Mouse (Mus musculus): ENCODE measurements around the gene H2afv. TPM values are rescaled to one million over a fixed set of nuclear protein-coding genes. Genes with fewer than 3 reads are reported as not detected.
A peak's percentile ranks its signal among the peaks of the same experiment; 100 is the strongest.

The H2afv gene
- total and polyA plus RNA-seq, 2 experiments, result 30.9 to 35.8 TPM

GRCm38 (mm10) chr11:6445441-6445840 lies 1.2 kb upstream of the H2afv start:
- Histone ChIP-seq H3K27ac (replicated peaks; ENCODE audit: insufficient read depth, low read depth, low read length) (no peak overlapping the region), H3K9ac (ENCODE audit: low read depth, low read length) (no peak overlapping the region), H3K79me2 (ENCODE audit: control insufficient read depth, insufficient read depth, low read length) (peaks cover 4% of the 10 kb centered on the region; the same call in 1 of the 2 replicates), H3K4me3 (ENCODE audit: insufficient read depth, low read depth, low read length) (no peak overlapping the region), H3K27me3 (ENCODE audit: control insufficient read depth, insufficient read depth, low read length) (no peaks in the 10 kb centered on the region), H3K4me1 (ENCODE audit: control insufficient read depth, insufficient read depth, low read length) (peaks cover 7% of the 10 kb centered on the region), H3K36me3 (ENCODE audit: control insufficient read depth, insufficient read depth, low read length) (peaks cover 4% of the 10 kb centered on the region)
- DNase-seq (ENCODE audit: extremely low read depth, low read depth, low spot score), result no peak
- 82% methylated on average over 4 of the region's 4 CpGs for whole genome bisulfite sequencing
- TF ChIP-seq CTCF (IDR thresholded peaks at IDR 0.05; ENCODE audit: low read depth, low read length) (no peak), POLR2A (IDR thresholded peaks at IDR 0.05; ENCODE audit: extremely low read depth, insufficient read depth, low read length) (no peak)

DNA sequence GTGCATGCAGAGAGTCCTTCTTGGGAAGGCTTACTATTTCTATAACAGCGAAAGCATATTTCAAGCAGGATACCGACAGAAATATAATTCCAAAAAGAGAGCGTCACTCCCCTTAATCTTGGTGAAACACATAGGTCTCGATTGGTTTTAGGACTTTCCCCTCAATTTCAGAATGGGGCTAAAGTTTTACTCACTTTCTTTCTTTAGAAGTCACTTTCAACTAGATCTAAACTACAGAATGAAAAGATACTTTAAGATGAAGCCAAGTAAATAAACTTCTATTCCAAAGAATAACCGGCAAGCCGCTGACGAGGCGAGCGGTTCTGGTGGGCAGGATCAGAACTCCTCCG lies 541 bp downstream of the H2afv start:
- under 1% methylated on average over 10 of the region's 10 CpGs for WGBS
- Histone ChIP-seq H3K4me3 (ENCODE audit: insufficient read depth, low read depth, low read length) (peak overlapping the region; percentile 85), H3K4me1 (ENCODE audit: control insufficient read depth, insufficient read depth, low read length) (peaks cover 7% of the 10 kb centered on the region), H3K79me2 (ENCODE audit: control insufficient read depth, insufficient read depth, low read length) (peaks cover 8% of the 10 kb centered on the region; the same call in 1 of the 2 replicates), H3K27me3 (ENCODE audit: control insufficient read depth, insufficient read depth, low read length) (no peaks in the 10 kb centered on the region), H3K36me3 (ENCODE audit: control insufficient read depth, insufficient read depth, low read length) (peaks cover 4% of the 10 kb centered on the region), H3K27ac (replicated peaks; ENCODE audit: insufficient read depth, low read depth, low read length) (peak overlapping the region; percentile 92), H3K9ac (ENCODE audit: low read depth, low read length) (peak overlapping the region; percentile 99)
- TF ChIP-seq CTCF (IDR thresholded peaks at IDR 0.05; ENCODE audit: low read depth, low read length) (no peak), POLR2A (IDR thresholded peaks at IDR 0.05; ENCODE audit: extremely low read depth, insufficient read depth, low read length) (no peak)
- peak; percentile 51 for DNase-seq (ENCODE audit: extremely low read depth, low read depth, low spot score)

DNA sequence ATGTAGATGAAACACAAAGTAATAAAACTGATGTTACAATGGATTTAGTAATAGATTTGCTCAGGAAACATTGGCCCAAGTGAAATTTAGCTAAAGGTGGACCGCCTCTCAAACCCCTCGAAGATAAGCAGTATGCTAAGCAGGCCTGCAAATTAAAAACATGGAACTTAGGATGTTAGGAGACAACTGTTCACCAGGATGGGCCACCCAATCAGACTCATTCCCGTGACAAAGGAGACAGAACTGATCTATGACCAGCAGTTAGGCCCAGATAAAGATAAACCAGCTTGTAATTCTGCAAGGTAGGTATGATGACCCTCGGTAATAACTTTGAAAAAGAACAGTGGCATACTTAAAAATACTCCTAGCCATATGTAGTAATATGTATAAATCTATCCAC lies 1.1 kb downstream of the H2afv start:
- peaks cover 4% of the 10 kb centered on the region for H3K36me3 ChIP-seq (ENCODE audit: control insufficient read depth, insufficient read depth, low read length)
- WGBS, result 24% methylated on average over 4 of the region's 4 CpGs
- peak; percentile 44 for DNase-seq (ENCODE audit: extremely low read depth, low read depth, low spot score)
- peak overlapping the region; percentile 55 for H3K9ac ChIP-seq (ENCODE audit: low read depth, low read length)
- H3K27ac ChIP-seq (replicated peaks; ENCODE audit: insufficient read depth, low read depth, low read length), result peak overlapping the region; percentile 92
- H3K27me3 ChIP-seq (ENCODE audit: control insufficient read depth, insufficient read depth, low read length), result no peaks in the 10 kb centered on the region
- H3K79me2 ChIP-seq (ENCODE audit: control insufficient read depth, insufficient read depth, low read length), result peaks cover 8% of the 10 kb centered on the region; the same call in 1 of the 2 replicates
- H3K4me3 ChIP-seq (ENCODE audit: insufficient read depth, low read depth, low read length), result peak overlapping the region; percentile 85; the same call in 1 of the 2 replicates
- no peak for TF ChIP-seq CTCF (IDR thresholded peaks at IDR 0.05; ENCODE audit: low read depth, low read length)
- no peak for TF ChIP-seq POLR2A (IDR thresholded peaks at IDR 0.05; ENCODE audit: extremely low read depth, insufficient read depth, low read length)
- H3K4me1 ChIP-seq (ENCODE audit: control insufficient read depth, insufficient read depth, low read length), result peaks cover 7% of the 10 kb centered on the region

DNA sequence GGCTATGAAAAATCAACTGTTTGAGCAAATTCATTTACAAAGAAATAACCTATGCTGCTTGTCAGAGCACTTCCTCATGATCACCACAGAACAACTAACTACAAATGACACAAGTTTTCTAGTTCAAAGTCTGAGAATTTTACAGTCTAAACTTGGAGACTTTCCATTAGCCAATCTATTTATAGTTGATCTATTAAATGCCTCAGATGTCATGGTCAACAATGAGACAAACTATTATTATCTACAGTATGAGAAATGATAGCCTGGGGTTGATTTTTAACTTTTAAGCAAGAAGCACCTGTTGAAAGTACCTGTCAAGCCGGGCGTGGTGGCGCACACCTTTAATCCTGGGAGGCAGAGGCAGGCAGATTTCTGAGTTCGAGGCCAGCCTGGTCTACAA lies 1.7 kb downstream of the H2afv start:
- DNase-seq (ENCODE audit: extremely low read depth, low read depth, low spot score), result peak; percentile 95
- Histone ChIP-seq H3K9ac (ENCODE audit: low read depth, low read length) (no peak overlapping the region), H3K36me3 (ENCODE audit: control insufficient read depth, insufficient read depth, low read length) (peaks cover 4% of the 10 kb centered on the region), H3K27ac (replicated peaks; ENCODE audit: insufficient read depth, low read depth, low read length) (0 out of 2 replicates have a peak overlapping the region, but pooled peaks have one; percentile 11), H3K4me3 (ENCODE audit: insufficient read depth, low read depth, low read length) (no peak overlapping the region), H3K79me2 (ENCODE audit: control insufficient read depth, insufficient read depth, low read length) (peaks cover 8% of the 10 kb centered on the region; the same call in 1 of the 2 replicates), H3K4me1 (ENCODE audit: control insufficient read depth, insufficient read depth, low read length) (peaks cover 7% of the 10 kb centered on the region), H3K27me3 (ENCODE audit: control insufficient read depth, insufficient read depth, low read length) (no peaks in the 10 kb centered on the region)
- TF ChIP-seq CTCF (IDR thresholded peaks at IDR 0.05; ENCODE audit: low read depth, low read length), result no peak
- TF ChIP-seq POLR2A (IDR thresholded peaks at IDR 0.05; ENCODE audit: extremely low read depth, insufficient read depth, low read length), result no peak
- 21% methylated on average over 4 of the region's 4 CpGs for WGBS

- Histone ChIP-seq H3K9ac (ENCODE audit: low read depth, low read length) (no peak overlapping the region), H3K79me2 (ENCODE audit: control insufficient read depth, insufficient read depth, low read length) (peaks cover 12% of the 10 kb centered on the region; the same call in 1 of the 2 replicates), H3K4me1 (ENCODE audit: control insufficient read depth, insufficient read depth, low read length) (peaks cover 7% of the 10 kb centered on the region), H3K27ac (replicated peaks; ENCODE audit: insufficient read depth, low read depth, low read length) (no peak overlapping the region), H3K27me3 (ENCODE audit: control insufficient read depth, insufficient read depth, low read length) (no peaks in the 10 kb centered on the region), H3K36me3 (ENCODE audit: control insufficient read depth, insufficient read depth, low read length) (peaks cover 7% of the 10 kb centered on the region), H3K4me3 (ENCODE audit: insufficient read depth, low read depth, low read length) (no peak overlapping the region)
- DNase-seq (ENCODE audit: extremely low read depth, low read depth, low spot score), result no peak
- WGBS, result 93% methylated on average over 4 of the region's 4 CpGs
- TF ChIP-seq CTCF (IDR thresholded peaks at IDR 0.05; ENCODE audit: low read depth, low read length) (no peak), POLR2A (IDR thresholded peaks at IDR 0.05; ENCODE audit: extremely low read depth, insufficient read depth, low read length) (no peak)
These were observed 4.1 kb downstream of the H2afv start for GRCm38 (mm10) chr11:6440171-6440570.

DNA sequence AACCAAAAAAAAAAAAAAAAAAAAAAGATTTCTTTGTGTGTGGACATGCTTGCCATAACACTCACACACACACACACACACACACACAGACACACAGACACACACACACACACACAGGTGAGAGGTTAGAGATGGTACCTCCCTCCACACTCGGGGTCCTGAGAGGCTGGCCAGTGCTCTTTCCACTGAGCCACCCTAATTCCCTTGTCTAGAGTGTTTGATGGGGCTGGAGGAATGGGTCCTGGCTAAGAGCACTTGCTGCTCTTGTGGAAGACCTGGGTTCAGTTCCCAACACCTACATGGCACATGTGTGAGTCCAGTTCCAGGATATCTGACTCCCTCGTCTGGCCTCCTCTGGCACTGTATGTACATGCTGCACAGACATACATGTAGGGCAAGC lies 6.6 kb downstream of the H2afv start:
- 95% methylated on average over 2 of the region's 2 CpGs for WGBS
- Histone ChIP-seq H3K36me3 (ENCODE audit: control insufficient read depth, insufficient read depth, low read length) (peaks cover 22% of the 10 kb centered on the region), H3K4me1 (ENCODE audit: control insufficient read depth, insufficient read depth, low read length) (peaks cover 1% of the 10 kb centered on the region; the same call in 1 of the 2 replicates), H3K27me3 (ENCODE audit: control insufficient read depth, insufficient read depth, low read length) (no peaks in the 10 kb centered on the region), H3K9ac (ENCODE audit: low read depth, low read length) (no peak overlapping the region), H3K4me3 (ENCODE audit: insufficient read depth, low read depth, low read length) (no peak overlapping the region), H3K79me2 (ENCODE audit: control insufficient read depth, insufficient read depth, low read length) (peaks cover 15% of the 10 kb centered on the region; the same call in 1 of the 2 replicates), H3K27ac (replicated peaks; ENCODE audit: insufficient read depth, low read depth, low read length) (no peak overlapping the region)
- TF ChIP-seq POLR2A (IDR thresholded peaks at IDR 0.05; ENCODE audit: extremely low read depth, insufficient read depth, low read length) (no peak), CTCF (IDR thresholded peaks at IDR 0.05; ENCODE audit: low read depth, low read length) (no peak)
- DNase-seq (ENCODE audit: extremely low read depth, low read depth, low spot score), result no peak

Data from liver, adult 2 months (tissue).